Mouse (Mus musculus) E14TG2a.4 (cell line): ENCODE results near the gene Glb1.

Experiments used
- CTCF ChIP-seq: conservative IDR thresholded peaks from 2 replicates; pipeline ENCODE4 v1.5.1; 2014; ENCODE audit warnings: low read length
- POU5F1 ChIP-seq: IDR thresholded peaks from 2 replicates; pipeline ENCODE4 v1.6.1; 2014; ENCODE audit warnings: low read length, borderline replicate concordance

DNA sequence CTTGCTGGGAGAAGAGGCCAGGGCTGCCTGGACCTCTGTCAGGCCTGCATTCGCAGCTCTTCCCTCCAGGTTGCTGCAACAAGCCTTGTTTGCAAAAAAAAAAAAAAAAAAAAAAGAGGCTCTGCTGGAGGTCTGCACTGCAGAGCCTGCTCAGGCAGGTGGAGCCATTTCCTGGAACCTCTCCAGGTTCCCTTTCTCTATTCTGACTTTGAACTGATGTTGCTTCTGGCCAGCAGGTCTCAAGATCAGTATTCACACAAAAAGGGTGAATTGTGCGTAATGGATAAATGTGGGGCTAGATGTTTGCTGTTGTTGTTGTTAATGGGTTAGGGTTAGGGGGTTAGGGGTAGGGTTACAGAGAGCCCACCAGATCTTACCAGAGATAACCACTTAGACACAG, 34.8 kb downstream of the Glb1 start:
- TF ChIP-seq CTCF (no peak), POU5F1 (no peak)
